Mouse (Mus musculus) lung, postnatal 0 days (tissue): ENCODE measurements around the gene Ppp1r10. TPM values are rescaled to one million over a fixed set of nuclear protein-coding genes. Genes with fewer than 3 reads are reported as not detected.

Experiments used
- ATAC-seq: fragments of 200-750 bp; cut with Nextera tagmentation; 2 replicates; pipeline ENCODE4 v1.8.0; 2017; ENCODE audit warnings: moderate library complexity
- DNase-seq: peaks from one replicate; pipeline ENCODE4 v3.0.0-alpha.2; 2016; ENCODE audit warnings: low spot score
- H3K27ac ChIP-seq: fragments of 300-500 bp; sonication (generic); 2 replicates; pipeline ENCODE4 v1.5.1; 2014; ENCODE audit warnings: antibody characterized with exemption, mild to moderate bottlenecking, low read length, mixed read lengths
- H3K27me3 ChIP-seq: fragments of 300-500 bp; sonication (generic); replicated peaks from 2 replicates; pipeline ENCODE4 v1.6.1; 2014; ENCODE audit warnings: low read length, mixed read lengths; ENCODE audit not compliant: insufficient read depth
- H3K36me3 ChIP-seq: fragments of 300-500 bp; sonication (generic); 2 replicates; pipeline ENCODE4 v1.6.1; 2014; ENCODE audit warnings: low read length, mixed read lengths; ENCODE audit not compliant: insufficient read depth
- H3K4me1 ChIP-seq: fragments of 300-500 bp; sonication (generic); 2 replicates; pipeline ENCODE4 v1.6.1; 2014; ENCODE audit warnings: antibody characterized with exemption, low read depth, low read length, mixed read lengths; ENCODE audit not compliant: insufficient read depth
- H3K4me2 ChIP-seq: fragments of 300-500 bp; sonication (generic); replicated peaks from 2 replicates; pipeline ENCODE4 v1.6.1; 2014; ENCODE audit warnings: low read depth, mild to moderate bottlenecking, low read length, moderate library complexity, mixed read lengths
- H3K4me3 ChIP-seq: fragments of 300-500 bp; sonication (generic); 2 replicates; pipeline ENCODE4 v1.5.1; 2014; ENCODE audit warnings: low read depth, low read length
- H3K9ac ChIP-seq: fragments of 300-500 bp; sonication (generic); replicated peaks from 2 replicates; pipeline ENCODE4 v1.6.1; 2014; ENCODE audit warnings: low read depth, mild to moderate bottlenecking
- H3K9me3 ChIP-seq: fragments of 300-500 bp; sonication (generic); 2 replicates; pipeline ENCODE4 v1.6.1; 2016; ENCODE audit warnings: low read length, mixed read lengths
- CTCF ChIP-seq: IDR thresholded peaks from 2 replicates; pipeline ENCODE4 v1.5.1; 2016; ENCODE audit warnings: antibody characterized with exemption, mild to moderate bottlenecking
- EP300 ChIP-seq: IDR thresholded peaks from 2 replicates; pipeline ENCODE4 v1.6.1; 2016; ENCODE audit warnings: antibody characterized with exemption, mild to moderate bottlenecking, control low read depth
- WGBS: fragments of 180-500 bp; shearing (Covaris S2); extraction: QIAGEN DNeasy Blood & Tissue Kit; methylation state at CpG from one replicate; pipeline ENCODE4 v1.1.7; 2014; 5-methylcytosine and 5-hydroxymethylcytosine counted together
- polyA plus RNA-seq: library from polyadenylated mRNA; unstranded; fragments of >200 nt; fragmentation: Nextera tagmentation; extraction: Ambion mirVana; gene quantifications from 2 replicates; pipeline ENCODE4 v1.2.1, GENCODE M21; 2015

Gene Ppp1r10
- polyA plus RNA-seq, 1 experiment from 2014 or later: 23.5 TPM

GRCm38 (mm10) chr17:35919060-35919715 lies 3.0 kb downstream of the Ppp1r10 start:
- Histone ChIP-seq H3K27me3 (no peaks in the 10 kb centered on the region), H3K4me2 (peak overlapping the region; percentile 70), H3K9me3 (no peaks in the 10 kb centered on the region), H3K4me3 (peak overlapping the region; percentile 76), H3K4me1 (peaks cover 22% of the 10 kb centered on the region), H3K27ac (peak overlapping the region; percentile 99), H3K36me3 (no peaks in the 10 kb centered on the region), H3K9ac (peak overlapping the region; percentile 99)
- peak; percentile 100 for DNase-seq
- WGBS: 8% methylated on average over 7 of the region's 7 CpGs
- TF ChIP-seq EP300: peak; percentile 29; the same call in 1 of the 2 replicates
- no peak for TF ChIP-seq CTCF
- peak; percentile 43 for ATAC-seq

DNA sequence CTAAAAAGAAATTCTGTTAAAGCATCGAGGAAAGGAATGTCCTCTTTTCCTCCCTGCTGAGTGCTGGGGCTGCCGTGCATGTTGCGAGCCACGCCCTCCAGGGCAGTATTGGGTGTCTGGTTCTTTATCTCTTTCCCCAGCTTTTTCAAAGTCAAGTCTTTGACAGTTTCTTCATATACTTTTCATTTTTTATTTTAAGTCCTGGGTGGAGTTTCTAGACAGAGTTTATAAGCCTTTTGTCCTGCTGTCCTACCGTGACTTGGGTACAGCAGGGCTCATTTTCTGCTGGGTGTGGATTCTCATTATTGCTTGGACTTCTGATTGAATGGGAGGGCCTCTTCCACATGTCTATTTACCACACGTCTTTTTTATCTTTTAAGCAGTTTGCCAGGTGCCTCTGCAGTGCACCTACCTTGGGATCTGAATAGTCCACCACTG lies 3.6 kb downstream of the Ppp1r10 start:
- ATAC-seq: no peak
- H3K4me1 ChIP-seq: peaks cover 22% of the 10 kb centered on the region
- no peaks in the 10 kb centered on the region for H3K9me3 ChIP-seq
- peak overlapping the region; percentile 70 for H3K4me2 ChIP-seq
- H3K27me3 ChIP-seq: no peaks in the 10 kb centered on the region
- H3K9ac ChIP-seq: peak overlapping the region; percentile 39; the same call in 1 of the 2 replicates
- H3K27ac ChIP-seq: peak overlapping the region; percentile 99
- peak overlapping the region; percentile 76 for H3K4me3 ChIP-seq
- WGBS: 30% methylated on average over 6 of the region's 6 CpGs
- DNase-seq: peak; percentile 44
- H3K36me3 ChIP-seq: no peaks in the 10 kb centered on the region
- TF ChIP-seq EP300: no peak
- TF ChIP-seq CTCF: no peak

GRCm38 (mm10) chr17:35920384-35920783 lies 4.2 kb downstream of the Ppp1r10 start:
- H3K27me3 ChIP-seq: no peaks in the 10 kb centered on the region
- 0 out of 2 replicates have a peak overlapping the region, but pooled peaks have one; percentile 76 for H3K4me3 ChIP-seq
- no peak for TF ChIP-seq CTCF
- TF ChIP-seq EP300: no peak
- peaks cover 1% of the 10 kb centered on the region; the same call in 1 of the 2 replicates for H3K36me3 ChIP-seq
- no peak overlapping the region for H3K4me2 ChIP-seq
- WGBS: 20% methylated on average over 1 of the region's 1 CpGs
- H3K9ac ChIP-seq: 0 out of 2 replicates have a peak overlapping the region, but pooled peaks have one; percentile 39
- no peaks in the 10 kb centered on the region for H3K9me3 ChIP-seq
- peaks cover 22% of the 10 kb centered on the region for H3K4me1 ChIP-seq
- DNase-seq (peak; percentile 34), ATAC-seq (no peak)
- H3K27ac ChIP-seq: peak overlapping the region; percentile 99

DNA sequence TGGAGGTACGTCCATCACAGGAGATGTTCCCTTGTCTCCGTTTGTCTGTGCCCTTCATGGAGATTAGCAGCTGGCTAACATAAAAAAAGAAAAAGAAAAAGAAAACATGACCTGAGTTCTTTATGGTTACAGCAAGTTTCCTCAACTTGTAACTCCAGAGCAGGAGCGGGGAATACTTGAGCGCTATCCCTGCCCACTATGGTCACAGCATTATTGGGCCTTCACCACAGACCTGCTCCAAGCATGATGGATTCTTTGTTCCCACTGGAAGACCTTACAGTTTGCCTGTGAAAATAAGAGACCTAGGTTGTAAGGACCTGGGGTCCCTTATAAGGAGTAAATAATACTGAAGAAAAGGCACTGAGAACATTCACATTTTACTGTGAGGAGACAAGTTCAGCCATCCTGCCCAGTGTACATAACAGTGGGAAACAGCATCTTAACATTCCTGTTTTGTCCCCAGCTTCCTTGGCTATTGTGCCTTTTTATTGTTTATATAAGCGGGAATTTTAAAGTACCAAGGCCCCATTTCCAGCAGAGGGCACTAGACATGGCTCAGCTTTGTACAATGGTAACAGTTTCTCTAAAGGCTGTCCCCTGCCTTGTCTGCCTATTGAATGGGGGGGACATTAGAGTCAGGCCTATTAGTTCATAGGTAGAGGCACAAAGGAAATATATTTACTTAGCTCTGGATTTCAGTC lies 4.8 kb downstream of the Ppp1r10 start:
- H3K27ac ChIP-seq: peak overlapping the region; percentile 99
- no peaks in the 10 kb centered on the region for H3K27me3 ChIP-seq
- no peak overlapping the region for H3K4me2 ChIP-seq
- no peaks in the 10 kb centered on the region for H3K9me3 ChIP-seq
- no peak overlapping the region for H3K4me3 ChIP-seq
- DNase-seq (peak; percentile 82), ATAC-seq (no peak)
- no peak overlapping the region for H3K9ac ChIP-seq
- WGBS: 66% methylated on average over 5 of the region's 5 CpGs
- TF ChIP-seq EP300 (0 out of 2 replicates have a peak, but pooled peaks have one; percentile 27), CTCF (peak; percentile 77)
- H3K36me3 ChIP-seq: peaks cover 7% of the 10 kb centered on the region; the same call in 1 of the 2 replicates
- peaks cover 22% of the 10 kb centered on the region for H3K4me1 ChIP-seq

DNA sequence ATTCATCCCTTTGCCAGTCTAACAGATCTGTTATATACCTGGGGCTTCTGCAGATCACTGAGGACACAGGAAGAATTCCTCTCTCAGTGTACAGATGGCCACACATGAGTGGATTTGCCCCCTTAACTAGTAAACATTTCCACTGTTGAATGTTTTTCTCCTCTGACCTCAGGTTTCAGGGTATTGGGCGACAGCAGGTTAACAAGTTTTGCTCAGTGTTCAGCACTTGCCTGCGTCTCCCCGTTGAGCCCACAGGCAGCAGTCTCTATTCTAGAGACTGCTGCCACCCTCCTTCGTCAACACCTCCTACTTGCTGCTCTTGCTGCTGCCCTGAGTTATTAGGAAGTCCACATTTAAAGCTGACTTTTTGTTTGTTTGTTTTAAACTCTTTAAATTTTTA lies 5.5 kb downstream of the Ppp1r10 start:
- WGBS: 65% methylated on average over 4 of the region's 4 CpGs
- no peak for DNase-seq
- Histone ChIP-seq H3K27ac (peak overlapping the region; percentile 49; the same call in 1 of the 2 replicates), H3K4me2 (no peak overlapping the region), H3K4me3 (no peak overlapping the region), H3K36me3 (peaks cover 14% of the 10 kb centered on the region; the same call in 1 of the 2 replicates), H3K4me1 (peaks cover 22% of the 10 kb centered on the region), H3K9me3 (no peaks in the 10 kb centered on the region), H3K9ac (no peak overlapping the region), H3K27me3 (no peaks in the 10 kb centered on the region)
- no peak for ATAC-seq
- TF ChIP-seq CTCF: no peak
- no peak for TF ChIP-seq EP300

DNA sequence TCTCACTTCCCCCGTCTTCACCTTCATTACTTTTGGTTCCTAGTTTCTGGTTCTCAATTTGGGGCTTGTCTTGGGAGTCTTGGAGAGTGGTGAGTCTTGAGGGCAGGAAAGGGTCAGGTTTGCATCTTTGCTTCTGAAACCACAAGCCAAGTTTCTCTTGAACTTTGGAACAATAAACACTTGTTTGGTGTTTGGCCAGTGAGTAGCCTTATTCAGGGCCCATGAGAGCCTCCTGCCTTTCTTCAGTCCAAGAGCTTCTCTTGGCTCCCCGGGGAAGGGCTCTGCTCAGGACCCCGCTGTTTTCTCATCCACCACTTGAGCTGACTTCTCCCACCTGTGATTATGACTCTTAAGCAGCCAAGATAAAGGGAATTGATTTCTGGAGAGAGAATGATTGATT lies 6.3 kb downstream of the Ppp1r10 start:
- no peaks in the 10 kb centered on the region for H3K27me3 ChIP-seq
- no peak overlapping the region for H3K4me2 ChIP-seq
- DNase-seq (peak; percentile 43), ATAC-seq (no peak)
- H3K9me3 ChIP-seq: no peaks in the 10 kb centered on the region
- TF ChIP-seq CTCF: no peak
- no peak for TF ChIP-seq EP300
- H3K4me1 ChIP-seq: peaks cover 22% of the 10 kb centered on the region
- WGBS: 59% methylated on average over 3 of the region's 3 CpGs
- H3K4me3 ChIP-seq: no peak overlapping the region
- H3K36me3 ChIP-seq: peaks cover 19% of the 10 kb centered on the region; the same call in 1 of the 2 replicates
- H3K27ac ChIP-seq: no peak overlapping the region
- H3K9ac ChIP-seq: no peak overlapping the region
